Mouse (Mus musculus) ES-Bruce4 (cell line): ENCODE data around the gene Magi1.

ENCODE experiments used
- CTCF ChIP-seq: IDR thresholded peaks from one replicate; pipeline ENCODE4 v1.8.1; 2011; ENCODE audit warnings: low read depth, low read length
- EP300 ChIP-seq: IDR thresholded peaks from 2 replicates; pipeline ENCODE4 v1.6.1; 2011; ENCODE audit warnings: low read depth, low read length; ENCODE audit not compliant: insufficient read depth
- POLR2A ChIP-seq: IDR thresholded peaks from one replicate; pipeline ENCODE4 v1.8.1; 2011; ENCODE audit warnings: low read length; ENCODE audit not compliant: insufficient read depth

GRCm38 (mm10) chr6:93792309-93793215, 491.2 kb downstream of the Magi1 start:
- TF ChIP-seq CTCF (no peak), POLR2A (no peak), EP300 (no peak)
